In genomic region chr8:114681136-114681535, GRCm38 (mm10) we compare ENCODE assay signal across 18 mouse cellular contexts.
A peak's percentile ranks its signal among the peaks of the same experiment; 100 is the strongest.
DNase-seq lines count a peak whose midpoint lies in the region; ATAC-seq and TF ChIP-seq lines count a peak whose summit lies in the region.
"Had no signal": no experiment of that assay in that cellular context is flagged by ENCODE, and none has a peak within 500 bp of the region (broad histone marks: within the 10 kb centered on the region; RNA-seq: fewer than 3 reads in every experiment).

No protein-coding gene starts in this region.

- no peak for TF ChIP-seq CTCF in liver, adult 2 months (IDR thresholded peaks at IDR 0.05; ENCODE audit: low read depth, low read length)

- H3K27ac ChIP-seq in liver, adult 2 months (replicated peaks; ENCODE audit: insufficient read depth, low read depth, low read length), result no peak overlapping the region
- no peak overlapping the region for H3K27ac ChIP-seq in liver, embryonic 12.5 days
- peak overlapping the region; percentile 91 for H3K27ac ChIP-seq in lung, embryonic 15.5 days
- no peak overlapping the region for H3K27ac ChIP-seq in hindbrain, embryonic 10.5 days
- H3K27ac ChIP-seq: embryonic facial prominence, embryonic 15.5 days; layer of hippocampus, adult 2 months; macrophage had no signal

- no peak overlapping the region for H3K9ac ChIP-seq in liver, adult 2 months (ENCODE audit: low read depth, low read length)
- H3K9ac ChIP-seq in liver, embryonic 12.5 days, result no peak overlapping the region
- no peak overlapping the region for H3K9ac ChIP-seq in lung, embryonic 15.5 days
- H3K9ac ChIP-seq: embryonic facial prominence, embryonic 15.5 days had no signal

- no peaks in the 10 kb centered on the region for H3K9me3 ChIP-seq in liver, embryonic 12.5 days (replicated peaks)
- no peaks in the 10 kb centered on the region for H3K9me3 ChIP-seq in lung, embryonic 15.5 days
- H3K9me3 ChIP-seq in hindbrain, embryonic 10.5 days, result no peaks in the 10 kb centered on the region
- H3K9me3 ChIP-seq: embryonic facial prominence, embryonic 15.5 days had no signal

- no peaks in the 10 kb centered on the region for H3K79me2 ChIP-seq in liver, adult 2 months (ENCODE audit: control insufficient read depth, insufficient read depth, low read length)

- 0 out of 2 replicates have a peak, but pooled peaks cover 1% of the 10 kb centered on the region for H3K4me1 ChIP-seq in liver, adult 2 months (ENCODE audit: control insufficient read depth, insufficient read depth, low read length)
- no peaks in the 10 kb centered on the region for H3K4me1 ChIP-seq in liver, embryonic 12.5 days
- H3K4me1 ChIP-seq in lung, embryonic 15.5 days, result peaks cover 43% of the 10 kb centered on the region
- peaks cover 7% of the 10 kb centered on the region for H3K4me1 ChIP-seq in hindbrain, embryonic 10.5 days (replicated peaks)

- H3K4me3 ChIP-seq in liver, adult 2 months (ENCODE audit: insufficient read depth, low read depth, low read length), result no peak overlapping the region
- no peak overlapping the region for H3K4me3 ChIP-seq in liver, embryonic 12.5 days
- H3K4me3 ChIP-seq in lung, embryonic 15.5 days, result no peak overlapping the region
- H3K4me3 ChIP-seq in hindbrain, embryonic 10.5 days, result no peak overlapping the region
- H3K4me3 ChIP-seq: embryonic facial prominence, embryonic 15.5 days; layer of hippocampus, adult 2 months had no signal

- ATAC-seq in liver, embryonic 12.5 days, result no peak
- peak; percentile 36; the same call in 1 of the 2 replicates for ATAC-seq in lung, embryonic 15.5 days (ENCODE audit: borderline replicate concordance, extremely low read depth, low FRiP score, low TSS enrichment)
- ATAC-seq: forebrain, embryonic 16.5 days had no signal

- DNase-seq in liver, adult 2 months (ENCODE audit: extremely low read depth, low read depth, low spot score), result peak; percentile 7
- peak; percentile 44 for DNase-seq in lung, postnatal 36 days
- DNase-seq in adrenal gland, postnatal 14 days, result no peak
- DNase-seq in layer of hippocampus, adult 8-10 months (ENCODE audit: low spot score in 2 of 2), result no peak
- DNase-seq in hindbrain, embryonic 10.5 days (ENCODE audit: low spot score), result no peak
- DNase-seq: cerebellum, adult 8-10 months; gastrocnemius, postnatal 36 days; liver; right cerebral cortex, postnatal 25 days; thymus, adult 18-20 months; thymus, postnatal 4 days had no signal

- WGBS in liver, adult 2 months, result 72% methylated on average over 10 of the region's 10 CpGs
- 60% methylated on average over 10 of the region's 10 CpGs for WGBS in liver, embryonic 12.5 days (ENCODE audit: insufficient replicate concordance)
- 15% methylated on average over 10 of the region's 10 CpGs for WGBS in lung, embryonic 15.5 days
- 74% methylated on average over 10 of the region's 10 CpGs for WGBS in hindbrain, embryonic 10.5 days

- H3K36me3 ChIP-seq in liver, adult 2 months (ENCODE audit: control insufficient read depth, insufficient read depth, low read length), result no peaks in the 10 kb centered on the region
- no peaks in the 10 kb centered on the region for H3K36me3 ChIP-seq in liver, embryonic 12.5 days
- H3K36me3 ChIP-seq in lung, embryonic 15.5 days, result no peaks in the 10 kb centered on the region
- no peaks in the 10 kb centered on the region for H3K36me3 ChIP-seq in hindbrain, embryonic 10.5 days
- H3K36me3 ChIP-seq: embryonic facial prominence, embryonic 15.5 days had no signal

- no peak for TF ChIP-seq POLR2A in liver, adult 2 months (IDR thresholded peaks at IDR 0.05; ENCODE audit: extremely low read depth, insufficient read depth, low read length)

- H3K27me3 ChIP-seq in liver, adult 2 months (ENCODE audit: control insufficient read depth, insufficient read depth, low read length), result no peaks in the 10 kb centered on the region
- no peaks in the 10 kb centered on the region for H3K27me3 ChIP-seq in liver, embryonic 12.5 days (replicated peaks)
- no peaks in the 10 kb centered on the region for H3K27me3 ChIP-seq in lung, embryonic 15.5 days
- no peaks in the 10 kb centered on the region for H3K27me3 ChIP-seq in hindbrain, embryonic 10.5 days (ENCODE audit: insufficient read depth, poor library complexity, severe bottlenecking)
- H3K27me3 ChIP-seq: embryonic facial prominence, embryonic 15.5 days had no signal

- H3K4me2 ChIP-seq in liver, embryonic 12.5 days, result no peak overlapping the region
- no peak overlapping the region for H3K4me2 ChIP-seq in lung, embryonic 15.5 days
- H3K4me2 ChIP-seq: embryonic facial prominence, embryonic 15.5 days; midbrain, embryonic 11.5 days had no signal

Comparison
In these comparisons a context has a peak if more than half of its experiments do, and no peak if none do; other contexts are left out.
1. DNase-seq: peak in liver, adult 2 months (single experiment) and lung, postnatal 36 days (single experiment); none in adrenal gland, postnatal 14 days (single experiment), layer of hippocampus, adult 8-10 months (0 of 2) and hindbrain, embryonic 10.5 days (single experiment).